Mouse (Mus musculus): Measurements from ENCODE around the gene Sag. TPM values are rescaled to one million over a fixed set of nuclear protein-coding genes. Genes with fewer than 3 reads are reported as not detected.
"Not testable (repeated sequence)": the region's sequence is repeated elsewhere in the genome, so short reads cannot be mapped to it uniquely, and the experiment has no call there.

The Sag gene
- total RNA-seq, 2 experiments from 2014 or later: 0.47 to 0.74 TPM

DNA sequence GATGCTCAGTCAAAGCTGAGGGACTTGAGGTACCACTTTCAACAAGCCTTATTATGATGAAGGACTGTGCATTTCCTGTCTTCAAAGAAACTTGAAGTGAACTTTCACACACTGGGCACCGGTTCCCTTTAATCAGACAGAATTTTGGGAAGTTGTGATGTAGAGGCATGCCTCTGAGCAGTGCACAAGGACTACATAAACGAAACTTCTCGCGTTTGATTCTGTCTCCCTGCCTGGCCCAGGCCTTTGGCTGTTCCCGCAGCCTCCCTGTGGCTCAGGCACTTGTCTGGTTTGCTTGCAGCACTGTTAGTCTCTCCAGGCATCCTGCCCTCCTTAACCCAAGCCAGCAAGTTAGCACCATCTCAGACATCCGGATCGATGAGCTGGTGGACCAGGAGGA is 10.2 kb downstream of the Sag start:
- no peak for DNase-seq (ENCODE audit: low spot score in 2 of 2)

DNA sequence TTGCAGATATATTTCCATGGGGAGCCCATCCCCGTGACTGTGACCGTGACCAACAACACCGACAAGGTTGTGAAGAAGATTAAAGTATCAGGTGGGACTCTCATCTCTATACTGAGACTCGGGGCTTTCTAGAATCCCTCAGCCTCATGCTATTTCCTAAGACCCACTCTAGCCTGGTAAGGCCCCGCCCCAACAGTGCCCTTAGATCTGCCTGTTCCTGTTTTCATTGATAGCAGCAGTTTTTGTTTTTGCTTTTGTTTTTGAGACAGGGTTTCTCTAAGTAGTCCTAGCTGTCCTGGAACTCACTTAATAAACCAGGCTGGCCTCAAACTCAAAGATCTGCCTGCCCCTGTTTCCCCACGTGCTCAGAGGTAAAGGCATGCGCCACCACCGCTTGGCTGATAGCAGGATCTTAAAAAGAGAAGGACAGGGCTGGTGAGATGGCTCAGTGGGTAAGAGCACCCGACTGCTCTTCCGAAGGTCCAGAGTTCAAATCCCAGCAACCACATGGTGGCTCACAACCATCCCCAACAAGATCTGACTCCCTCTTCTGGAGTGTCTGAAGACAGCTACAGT is 21.0 kb downstream of the Sag start:
- DNase-seq (ENCODE audit: low spot score in 2 of 2): no peak

DNA sequence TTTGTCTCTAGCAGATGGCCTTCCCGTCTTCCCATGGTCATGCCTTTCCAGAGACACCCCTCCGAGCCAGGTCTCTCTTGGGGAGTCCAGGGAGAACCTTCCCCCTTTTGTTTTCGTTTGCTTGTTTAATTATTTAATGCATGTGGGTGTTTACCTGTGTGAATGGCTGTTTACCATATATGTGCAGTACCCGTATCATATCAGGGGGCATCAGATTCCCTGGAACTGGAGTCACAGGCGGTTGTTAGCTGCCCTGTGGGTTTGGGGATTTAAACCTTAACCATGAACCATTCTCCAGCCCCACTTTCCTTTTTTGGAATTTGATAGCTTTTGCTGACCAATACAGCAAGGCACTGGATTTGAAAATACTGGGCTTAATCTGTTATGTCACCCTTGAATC is 21.8 kb downstream of the Sag start:
- no peak for DNase-seq (ENCODE audit: low spot score in 2 of 2)

DNA sequence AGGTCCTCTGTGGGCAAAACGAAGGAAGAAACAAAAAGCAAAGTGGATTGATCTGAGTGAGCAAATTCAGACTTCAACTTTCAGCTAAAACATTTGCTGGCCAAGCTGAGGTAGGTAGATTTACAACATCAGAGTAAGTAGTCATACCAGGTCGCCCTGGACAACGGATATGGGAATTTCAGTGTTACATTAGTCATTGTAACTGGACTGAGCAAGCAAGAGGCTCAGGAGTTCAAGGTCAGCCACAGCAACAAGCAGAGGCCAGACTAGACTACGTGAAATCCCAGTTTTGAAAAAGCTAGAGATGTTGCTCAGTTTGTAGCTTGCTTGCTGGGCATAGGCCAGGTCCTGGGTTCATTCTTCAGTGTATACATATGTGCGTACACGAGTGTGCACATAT is 22.5 kb downstream of the Sag start:
- DNase-seq (ENCODE audit: low spot score in 2 of 2): no peak

DNA sequence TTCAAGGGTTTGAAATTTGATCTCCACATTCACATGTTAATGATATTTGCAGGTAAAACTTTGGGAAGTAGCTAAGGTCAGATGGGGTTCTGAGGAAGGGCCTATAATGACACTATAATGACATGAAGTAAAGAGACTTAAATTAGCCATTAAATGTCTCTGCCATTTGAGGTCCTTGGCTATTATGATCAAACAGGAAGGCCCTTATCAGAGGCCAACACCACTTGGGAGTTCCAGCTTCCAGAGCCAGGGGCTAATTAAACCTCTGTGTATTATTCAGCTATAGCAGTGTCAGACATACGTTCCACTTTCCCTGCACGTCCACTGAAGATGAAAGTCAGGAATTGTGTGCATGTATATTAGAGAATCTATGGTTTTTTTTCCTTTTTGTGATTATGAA is 23.0 kb downstream of the Sag start:
- no peak for DNase-seq (ENCODE audit: low spot score in 2 of 2)

DNA sequence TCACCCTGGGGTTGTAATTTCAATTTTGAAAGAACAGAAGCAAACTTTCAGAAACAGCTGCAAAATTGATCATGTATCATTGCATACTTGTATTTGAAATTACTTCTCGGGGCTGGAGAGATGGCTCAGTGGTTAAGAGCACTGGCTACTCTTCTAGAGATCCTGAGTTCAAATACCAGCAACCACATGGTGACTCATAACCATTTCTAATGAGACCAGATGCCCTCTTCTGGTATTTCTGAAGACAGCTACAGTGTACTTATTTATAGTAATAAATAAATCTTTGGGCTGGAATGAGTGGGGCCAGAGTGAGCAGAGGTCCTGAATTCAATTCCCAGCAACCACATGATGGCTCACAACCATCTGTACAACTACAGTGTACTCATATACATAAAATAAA is 24.0 kb downstream of the Sag start:
- not testable (repeated sequence) for DNase-seq (ENCODE audit: low spot score in 2 of 2)

DNA sequence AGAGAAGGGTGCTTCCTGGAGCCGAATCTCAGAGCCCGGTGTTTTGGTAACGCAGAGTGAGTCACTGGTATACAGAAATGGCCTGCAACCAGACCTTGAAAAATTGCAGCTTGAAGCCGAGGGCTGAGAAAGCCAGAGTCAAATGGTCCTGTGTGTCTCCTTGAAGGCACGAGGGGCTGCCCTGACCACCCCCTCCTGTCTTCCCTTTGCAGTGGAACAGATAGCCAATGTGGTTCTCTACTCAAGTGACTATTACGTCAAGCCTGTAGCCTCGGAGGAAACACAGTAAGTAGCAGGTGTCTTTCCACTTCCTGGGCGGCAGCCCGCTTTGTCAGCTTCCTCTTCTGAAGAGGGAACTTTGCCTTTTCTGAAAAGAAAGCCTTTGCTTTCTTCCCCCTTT is 24.7 kb downstream of the Sag start:
- DNase-seq (ENCODE audit: low spot score in 2 of 2): no peak

DNA sequence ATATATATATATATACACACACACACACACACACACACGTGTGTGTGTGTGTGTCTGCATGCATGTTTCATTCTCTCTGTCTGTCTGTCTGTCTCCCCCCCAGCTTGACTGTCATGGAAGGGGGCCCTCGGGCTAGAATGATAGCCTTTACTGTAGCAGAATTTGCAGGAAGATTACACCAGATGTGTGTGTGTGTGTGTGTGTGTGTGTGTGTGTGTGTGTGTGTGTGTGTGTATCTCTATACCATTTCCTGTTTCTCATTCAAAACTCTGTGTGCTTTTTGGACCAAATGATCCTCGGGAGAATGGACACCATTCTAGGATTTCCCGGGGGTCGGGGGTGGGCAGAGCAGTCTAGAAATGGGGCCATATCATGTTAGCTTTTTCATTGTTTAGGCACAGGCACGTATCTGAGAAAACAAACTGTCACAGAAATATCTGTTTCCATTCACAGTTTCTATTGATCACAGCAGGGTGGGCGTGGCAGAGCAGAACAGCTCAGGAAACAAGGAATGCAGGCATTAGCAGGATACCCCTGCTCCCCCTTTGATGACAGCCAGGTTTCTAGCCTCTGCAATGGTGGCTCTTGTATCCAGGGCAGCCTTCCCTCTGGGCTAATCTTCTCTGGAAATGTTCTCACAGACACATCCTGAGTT is 25.6 kb downstream of the Sag start:
- no peak for DNase-seq (ENCODE audit: low spot score in 2 of 2)

DNA sequence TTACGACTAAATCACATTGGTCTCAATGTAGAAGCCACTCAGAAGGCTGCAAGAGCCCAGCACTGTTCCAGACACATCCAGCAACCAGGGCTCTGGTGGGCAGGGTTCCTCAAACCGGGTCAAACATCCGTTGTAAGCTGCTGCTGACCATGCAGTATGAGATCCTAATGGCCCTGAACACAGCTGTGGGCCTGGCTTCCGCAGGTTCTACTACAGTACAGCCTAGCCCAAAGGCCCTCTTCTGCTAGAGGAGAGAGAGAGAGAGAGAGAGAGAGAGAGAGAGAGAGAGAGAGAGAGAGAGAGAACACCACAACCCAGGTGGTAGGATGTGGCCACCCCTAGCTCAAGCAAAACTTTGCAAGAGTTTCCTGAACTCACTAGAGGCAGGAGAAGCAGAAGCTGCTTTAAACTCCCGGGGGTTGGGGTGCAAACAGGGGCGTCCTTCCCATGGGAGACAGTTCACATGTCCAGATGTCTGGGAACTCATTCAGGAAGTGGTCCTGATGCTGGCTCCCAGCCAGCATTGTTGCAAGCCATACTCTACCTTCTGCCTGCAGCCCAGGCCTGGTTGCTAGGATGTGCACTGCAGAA is 26.2 kb downstream of the Sag start:
- DNase-seq (ENCODE audit: low spot score in 2 of 2): no peak

DNA sequence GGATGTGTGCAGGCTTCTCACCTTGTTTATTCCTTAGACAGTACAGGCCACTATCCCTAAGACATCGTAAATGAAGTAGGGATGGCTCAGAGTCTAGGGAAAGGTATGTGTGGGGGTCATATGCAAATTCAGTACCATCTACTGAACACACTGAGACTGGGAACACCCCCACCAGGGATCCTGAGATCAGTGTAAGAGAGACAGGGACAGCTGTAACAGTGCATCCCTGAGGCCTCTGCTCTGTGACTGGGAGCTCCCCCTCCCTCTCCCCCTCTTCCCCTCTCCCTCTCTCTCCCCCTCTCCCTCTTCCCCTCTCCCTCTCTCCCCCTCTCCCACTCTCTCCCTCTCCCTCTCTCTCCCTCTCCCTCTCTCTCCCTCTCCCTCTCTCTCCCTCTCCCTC is 33.0 kb downstream of the Sag start:
- DNase-seq (ENCODE audit: low spot score in 2 of 2): no peak

DNA sequence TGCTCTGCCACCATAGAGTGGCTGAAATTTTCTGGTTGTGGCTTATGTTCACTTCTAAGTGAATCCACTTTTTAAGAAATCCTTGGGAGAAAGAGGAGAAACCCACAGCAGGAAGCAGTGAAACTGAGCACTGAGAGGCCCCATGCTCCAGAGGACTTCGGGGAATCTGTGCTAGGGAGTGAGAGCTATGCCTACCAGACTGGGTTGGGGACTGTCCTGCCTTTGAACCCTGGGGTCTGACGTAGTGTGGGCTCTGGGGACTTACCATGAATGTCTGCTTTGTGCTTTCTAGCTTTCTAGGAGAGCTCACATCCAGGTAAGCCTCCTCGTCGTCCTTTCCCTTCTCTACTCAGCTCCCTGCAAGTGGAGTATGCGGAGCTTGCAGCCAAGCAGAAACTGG is 33.5 kb downstream of the Sag start:
- DNase-seq (ENCODE audit: low spot score in 2 of 2): no peak

DNA sequence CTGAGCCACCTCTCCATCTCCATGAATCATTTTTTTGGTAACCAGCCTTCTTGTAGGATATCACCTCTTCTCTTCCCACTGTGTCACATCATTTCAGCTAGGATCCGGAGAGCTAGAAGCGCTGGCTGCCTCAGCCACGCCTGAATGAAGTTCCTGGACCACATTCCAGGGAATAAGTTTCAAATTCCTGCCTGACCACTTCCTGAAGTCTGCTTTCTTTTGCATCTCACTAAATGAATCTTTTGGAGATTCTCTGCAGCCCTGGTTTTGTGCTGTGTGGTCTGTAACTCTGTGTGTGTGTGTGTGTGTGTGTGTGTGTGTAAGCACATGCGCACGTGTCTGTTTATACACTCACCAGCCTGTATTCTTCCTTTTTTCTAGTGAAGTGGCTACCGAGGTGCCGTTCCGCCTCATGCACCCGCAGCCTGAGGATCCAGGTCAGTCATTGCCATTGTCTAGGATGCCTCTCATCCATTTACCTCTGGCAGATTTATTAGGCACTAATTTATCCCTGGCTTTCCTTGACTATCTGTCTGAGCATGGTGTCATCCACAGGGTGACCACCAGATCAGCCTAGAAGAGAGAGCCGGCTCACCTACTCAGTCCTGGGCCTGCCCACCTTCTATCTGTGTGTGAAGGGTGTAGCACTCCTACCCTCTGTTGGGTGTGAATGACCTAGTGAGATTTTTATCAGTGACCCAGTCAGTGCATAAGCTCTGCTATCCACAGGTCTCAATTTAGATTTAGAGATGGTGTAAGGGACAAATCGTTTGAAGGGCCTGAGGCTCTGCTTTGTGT is 37.1 kb downstream of the Sag start:
- DNase-seq (ENCODE audit: low spot score in 2 of 2): no peak

DNA sequence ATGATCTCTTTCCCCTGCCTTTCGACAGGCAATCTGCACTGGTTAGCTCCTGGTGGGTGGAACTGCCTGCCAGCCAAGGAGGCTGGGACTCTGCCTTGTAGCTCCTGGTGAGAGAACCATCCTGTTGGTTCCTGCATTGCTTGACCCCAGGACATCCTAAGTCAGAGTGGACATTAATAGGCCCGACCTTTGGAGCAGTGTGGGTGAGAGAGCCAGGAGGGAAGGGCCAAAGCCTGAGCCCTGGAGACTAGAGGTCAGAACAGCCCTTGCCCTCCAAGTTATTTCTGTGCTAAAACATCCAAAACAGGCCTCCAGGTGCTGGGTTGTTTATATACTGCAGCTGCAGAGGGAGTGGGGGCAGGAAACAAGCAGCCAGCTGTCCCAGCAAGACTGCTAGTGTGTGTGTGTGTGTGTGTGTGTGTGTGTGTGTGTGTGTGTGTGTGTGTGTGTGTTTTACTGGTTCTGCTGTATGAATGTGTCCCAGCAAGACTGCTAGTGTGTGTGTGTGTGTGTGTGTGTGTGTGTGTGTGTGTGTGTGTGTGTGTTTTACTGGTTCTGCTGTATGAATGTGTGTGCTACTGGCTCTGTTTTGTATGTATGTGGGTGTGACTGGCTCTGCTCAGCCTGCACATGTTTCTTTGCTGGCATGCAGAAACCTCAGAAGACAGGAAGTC is 43.5 kb downstream of the Sag start:
- DNase-seq (ENCODE audit: low spot score in 2 of 2): peak in 1 of 2 experiments; percentile 49

DNA sequence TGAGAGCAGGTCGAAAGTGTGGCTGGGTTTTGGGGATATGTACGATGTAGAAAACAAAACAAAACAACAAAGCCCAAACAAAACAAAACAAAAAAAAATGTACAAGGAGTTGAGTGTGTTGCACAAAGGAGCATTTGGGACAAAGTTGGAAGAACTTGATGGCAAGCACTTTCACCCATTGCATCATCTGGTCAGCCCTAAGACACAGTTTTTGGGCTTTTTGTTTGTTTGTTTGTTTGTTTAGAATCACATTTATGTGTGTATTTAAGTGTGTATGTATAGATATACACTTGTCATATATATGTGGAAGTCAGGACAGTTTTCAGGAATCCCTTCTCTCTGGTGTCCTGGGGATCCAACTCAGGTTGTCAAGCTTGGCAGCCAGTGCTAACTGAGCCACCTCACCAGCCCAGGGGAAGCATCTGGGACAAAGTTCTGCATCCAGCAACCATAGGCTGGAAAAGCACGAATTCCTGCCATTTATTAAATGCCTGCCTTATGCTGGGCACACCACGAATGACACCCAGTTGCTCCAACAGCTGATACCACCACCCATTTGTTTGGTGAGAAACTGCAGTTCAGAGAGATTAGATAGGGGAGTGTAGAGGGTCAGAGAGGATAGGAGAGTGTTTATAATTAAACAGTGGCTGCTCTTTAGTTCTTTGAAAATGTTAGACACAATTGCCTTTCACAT is 44.1 kb downstream of the Sag start:
- DNase-seq (ENCODE audit: low spot score in 2 of 2): no peak

DNA sequence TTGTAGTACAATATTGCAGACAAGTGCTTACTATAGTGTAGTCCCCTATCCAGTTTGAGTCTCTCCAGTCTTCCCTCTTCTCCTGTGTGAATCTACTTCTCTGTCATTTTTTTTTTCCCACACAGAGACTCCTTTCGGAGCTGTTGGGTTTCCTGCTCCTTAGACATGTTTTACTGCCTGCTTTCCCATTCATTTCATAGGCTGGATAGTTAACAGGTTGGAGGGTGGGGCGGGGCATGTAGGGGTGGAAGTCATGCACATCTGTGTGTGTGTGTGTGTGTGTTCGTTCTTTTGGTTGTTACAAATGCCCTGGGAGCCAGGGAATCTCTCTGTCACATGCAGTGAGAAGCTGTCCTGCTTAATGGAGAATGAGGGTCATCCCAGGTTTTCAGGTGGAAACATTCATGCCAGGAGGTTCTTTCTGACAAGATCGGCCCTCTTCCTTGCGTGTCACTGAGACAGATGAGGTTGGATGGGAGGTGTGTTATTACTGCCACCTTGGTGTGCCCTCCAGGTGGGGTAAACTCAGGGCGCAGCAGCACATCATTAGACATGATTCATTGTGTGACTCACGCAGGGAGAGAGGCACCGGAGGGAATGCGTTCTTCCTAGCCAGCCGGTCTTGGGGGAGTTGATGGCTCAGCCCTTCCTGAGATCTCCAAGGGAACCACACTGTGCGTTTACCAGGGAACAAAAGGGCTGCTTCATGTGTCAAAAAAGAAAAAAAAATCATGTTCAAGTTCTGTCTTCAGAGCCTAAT is 44.9 kb downstream of the Sag start:
- DNase-seq (ENCODE audit: low spot score in 2 of 2): no peak

DNA sequence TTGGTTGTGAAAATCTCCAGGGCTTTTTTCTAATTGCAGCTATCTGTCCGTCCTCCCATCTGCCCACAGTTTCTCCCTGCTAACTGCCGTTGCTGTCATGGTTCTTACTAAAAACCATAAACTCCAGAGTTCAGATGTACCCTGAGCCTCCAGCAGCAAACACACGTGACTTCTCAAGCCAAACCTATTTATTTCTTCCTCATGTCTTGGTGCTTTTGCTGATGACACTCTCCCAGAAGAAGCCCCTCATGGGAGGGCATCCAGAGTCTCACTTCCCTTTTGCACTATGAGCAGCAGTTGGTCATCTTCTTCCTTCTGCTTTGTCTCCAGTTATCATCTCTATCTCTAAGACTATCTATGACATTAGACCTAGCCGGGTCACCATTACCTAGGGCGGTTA is 45.8 kb downstream of the Sag start:
- no peak for DNase-seq (ENCODE audit: low spot score in 2 of 2)

DNA sequence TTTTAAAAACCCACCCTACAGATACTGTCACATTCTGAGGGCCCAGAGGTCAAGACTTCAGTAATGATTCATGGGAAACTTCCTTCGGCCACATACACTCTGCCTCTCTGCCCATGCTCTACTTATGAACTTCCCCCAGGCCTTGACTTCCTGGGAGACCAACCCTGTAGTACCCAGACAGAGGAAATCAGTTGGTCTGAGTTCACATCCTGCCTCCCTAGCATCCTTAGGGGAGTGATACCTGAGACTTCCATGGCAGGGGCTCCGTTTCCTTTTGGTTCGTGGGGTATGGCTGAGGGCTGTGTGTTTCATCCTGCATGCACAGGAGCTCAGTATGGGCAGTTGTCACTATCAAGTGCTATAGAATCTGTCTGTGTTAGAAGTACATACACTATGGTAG is 47.9 kb downstream of the Sag start:
- no peak for DNase-seq (ENCODE audit: low spot score in 2 of 2)

DNA sequence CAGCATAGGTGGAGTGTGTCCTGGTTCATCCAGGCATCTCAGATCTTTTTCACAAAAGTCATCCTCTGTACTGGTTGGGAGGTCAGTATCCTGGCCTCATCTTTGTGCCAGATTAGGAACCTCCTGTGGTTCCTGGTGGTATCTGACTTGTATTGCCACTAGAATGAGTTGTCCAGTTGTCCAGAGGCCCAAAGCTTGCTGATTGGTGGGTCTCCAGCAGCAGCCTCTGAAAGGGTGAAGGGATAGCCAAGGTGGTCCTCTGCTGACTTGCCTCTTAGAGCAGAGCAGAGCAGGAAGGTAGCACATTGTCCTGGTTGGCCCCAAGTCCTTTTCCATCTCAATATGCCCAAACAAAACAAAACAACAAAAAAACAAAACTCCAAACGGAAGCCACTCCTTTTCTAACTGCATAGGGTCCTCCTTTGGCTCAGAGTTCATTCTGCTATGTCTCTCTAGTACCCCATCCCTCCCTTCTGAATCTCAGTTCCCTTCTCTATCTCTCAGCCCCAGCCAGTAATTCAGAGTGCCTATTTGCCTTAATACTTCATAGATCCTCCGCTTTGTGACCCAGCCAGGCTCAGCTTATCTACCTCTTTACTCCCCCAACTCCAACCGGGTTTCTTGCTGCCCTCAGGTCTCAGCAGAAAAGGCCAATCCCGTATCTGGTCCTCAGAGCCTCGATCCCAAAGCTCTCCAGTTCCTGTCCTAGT is 48.8 kb downstream of the Sag start:
- DNase-seq (ENCODE audit: low spot score in 2 of 2): no peak

DNA sequence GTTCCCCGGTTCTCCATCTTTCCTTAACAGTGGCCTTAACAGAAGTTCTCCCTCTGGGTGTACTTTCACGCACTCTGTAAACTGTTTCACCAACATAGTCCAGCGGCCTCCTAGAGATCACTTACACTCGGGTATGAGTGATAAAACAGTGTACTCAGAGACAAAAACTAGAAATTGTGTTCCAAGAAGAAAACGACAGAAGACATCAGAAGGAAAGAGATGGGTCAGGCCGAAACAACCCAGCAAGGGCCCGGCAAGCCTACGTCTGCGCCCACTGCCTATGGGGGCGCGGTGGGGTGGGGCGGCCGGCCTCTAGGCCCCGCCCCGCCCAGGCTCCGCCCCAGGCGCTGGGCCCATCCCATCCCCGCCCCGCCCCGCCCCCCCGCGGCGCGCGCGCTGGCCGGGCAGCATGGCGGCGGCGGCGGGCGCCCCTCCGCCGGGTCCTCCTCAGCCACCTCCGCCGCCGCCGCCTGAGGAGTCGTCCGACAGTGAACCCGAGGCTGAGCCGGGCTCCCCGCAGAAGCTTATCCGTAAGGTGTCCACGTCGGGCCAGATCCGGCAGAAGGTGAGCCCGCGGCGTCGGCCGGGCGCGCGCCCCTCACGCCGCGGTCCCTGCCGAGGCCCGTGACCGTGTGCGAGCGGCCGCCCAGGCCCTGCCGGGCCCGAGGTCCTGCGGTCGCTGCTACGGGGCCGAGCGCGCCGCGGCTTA is 49.6 kb downstream of the Sag start, which contains the start of gene Dgkd:
Dgkd (plus strand) TSS at position 396 of the 709 bp plus-strand sequence.
- DNase-seq (ENCODE audit: low spot score in 2 of 2): peak; percentile 72 to 82

All from gastrocnemius, postnatal 4 days (tissue).